Mouse (Mus musculus) CH12.LX (cell line): Measurements from ENCODE around the gene Rbm15. TPM values are rescaled to one million over a fixed set of nuclear protein-coding genes. Genes with fewer than 3 reads are reported as not detected.

ENCODE experiments used
- DNase-seq: peaks from one replicate; pipeline ENCODE4 v3.0.0-alpha.2; 2013; ENCODE audit errors: extremely low read depth
- H3K27ac ChIP-seq: 2 replicates; pipeline ENCODE4 v1.5.1; 2012; ENCODE audit warnings: low read depth, mild to moderate bottlenecking, control low read depth, moderate library complexity; ENCODE audit not compliant: insufficient read depth
- H3K27me3 ChIP-seq: replicated peaks from 2 replicates; pipeline ENCODE3; 2012; ENCODE audit warnings: inconsistent platforms
- H3K36me3 ChIP-seq, 2 experiments: replicated peaks in 1 of 2; 2 replicates each; pipeline versions ENCODE3 to v1.6.1; 2012; ENCODE audit warnings: inconsistent platforms in 1 of 2, low read length in 1 of 2, mild to moderate bottlenecking in 1 of 2, mixed read lengths in 1 of 2, moderate library complexity in 1 of 2; ENCODE audit not compliant: control insufficient read depth in 1 of 2, insufficient read depth in 1 of 2
- H3K4me1 ChIP-seq, 2 experiments: 2 replicates each; pipeline ENCODE4 v1.6.1; 2012; ENCODE audit warnings: inconsistent platforms in 1 of 2, moderate library complexity in 1 of 2; ENCODE audit not compliant: insufficient read depth in 2 of 2, control insufficient read depth in 1 of 2
- H3K4me2 ChIP-seq: 2 replicates; pipeline ENCODE4 v1.6.1; 2012; ENCODE audit warnings: low read depth, mild to moderate bottlenecking, control low read depth; ENCODE audit not compliant: poor library complexity, insufficient read depth, severe bottlenecking
- H3K4me3 ChIP-seq, 3 experiments: fragments of 150-350 bp in 1 of 3; sonication (generic) in 1 of 3; replicated peaks in 1 of 3; 2 replicates each; pipeline versions ENCODE3 to v1.5.1; 2011 to 2012; ENCODE audit warnings: low read depth in 2 of 3, low read length in 2 of 3, mild to moderate bottlenecking in 2 of 3, moderate library complexity in 2 of 3, control low read depth in 1 of 3, improper control_type of control experiment in 1 of 3, inconsistent platforms in 1 of 3, mixed read lengths in 1 of 3; ENCODE audit not compliant: poor library complexity in 1 of 3
- H3K79me2 ChIP-seq: replicated peaks from 2 replicates; pipeline ENCODE4 v1.6.1; 2012; ENCODE audit warnings: mild to moderate bottlenecking, moderate library complexity; ENCODE audit not compliant: control insufficient read depth, poor library complexity, insufficient read depth, severe bottlenecking; ENCODE audit errors: extremely low read depth
- H3K9ac ChIP-seq: 2 replicates; pipeline ENCODE4 v1.6.1; 2012; ENCODE audit warnings: low read depth, mild to moderate bottlenecking, control low read depth, moderate library complexity; ENCODE audit not compliant: insufficient read depth
- H3K9me3 ChIP-seq: replicated peaks from 2 replicates; pipeline ENCODE3; 2012; ENCODE audit warnings: low read length, inconsistent platforms, mixed read lengths
- BHLHE40 ChIP-seq: IDR thresholded peaks from 2 replicates; pipeline ENCODE4 v1.6.1; 2011; ENCODE audit warnings: mild to moderate bottlenecking, low read depth, low read length, improper control_type of control experiment
- CTCF ChIP-seq, 2 experiments: IDR thresholded peaks in 1 of 2; conservative IDR thresholded peaks in 1 of 2; 2 replicates each; pipeline ENCODE4 v1.5.1; 2011 to 2012; ENCODE audit warnings: low read depth in 2 of 2, low read length in 2 of 2, improper control_type of control experiment in 1 of 2, inconsistent platforms in 1 of 2, mild to moderate bottlenecking in 1 of 2, moderate library complexity in 1 of 2
- E2F4 ChIP-seq: IDR thresholded peaks from 2 replicates; pipeline ENCODE4 v1.6.1; 2011; ENCODE audit warnings: low read depth, low read length, improper control_type of control experiment; ENCODE audit not compliant: insufficient replicate concordance
- ELF1 ChIP-seq: IDR thresholded peaks from 2 replicates; pipeline ENCODE4 v1.6.1; 2014; ENCODE audit warnings: low read depth, mild to moderate bottlenecking, inconsistent platforms, low read length, improper control_type of control experiment
- EP300 ChIP-seq: IDR thresholded peaks from 2 replicates; pipeline ENCODE4 v1.6.1; 2011; ENCODE audit warnings: low read length, improper control_type of control experiment
- GABPA ChIP-seq: IDR thresholded peaks from 2 replicates; pipeline ENCODE4 v1.6.1; 2012; ENCODE audit warnings: low read depth, low read length, improper control_type of control experiment, inconsistent platforms; ENCODE audit not compliant: insufficient replicate concordance
- HCFC1 ChIP-seq: IDR thresholded peaks from 2 replicates; pipeline ENCODE4 v1.6.1; 2012; ENCODE audit warnings: low read depth, mild to moderate bottlenecking, inconsistent platforms, low read length, improper control_type of control experiment
- IRF4 ChIP-seq: IDR thresholded peaks from 2 replicates; pipeline ENCODE4 v1.6.1; 2014; ENCODE audit warnings: low read depth, mild to moderate bottlenecking, inconsistent platforms, low read length, improper control_type of control experiment
- JUND ChIP-seq: conservative IDR thresholded peaks from 2 replicates; pipeline ENCODE4 v1.6.1; 2011; ENCODE audit warnings: low read depth, low read length, improper control_type of control experiment
- KAT2A ChIP-seq: IDR thresholded peaks from 2 replicates; pipeline ENCODE4 v1.6.1; 2012; ENCODE audit warnings: low read length, improper control_type of control experiment, inconsistent platforms; ENCODE audit not compliant: insufficient replicate concordance
- MAX ChIP-seq: IDR thresholded peaks from 2 replicates; pipeline ENCODE4 v1.6.1; 2011; ENCODE audit warnings: low read length, improper control_type of control experiment
- MAZ ChIP-seq: IDR thresholded peaks from 2 replicates; pipeline ENCODE4 v1.6.1; 2012; ENCODE audit warnings: low read depth, mild to moderate bottlenecking, inconsistent platforms, low read length, improper control_type of control experiment, moderate library complexity
- MEF2A ChIP-seq: IDR thresholded peaks from 2 replicates; pipeline ENCODE4 v1.6.1; 2014; ENCODE audit warnings: low read depth, mild to moderate bottlenecking, inconsistent platforms, low read length, improper control_type of control experiment, borderline replicate concordance
- MXI1 ChIP-seq: IDR thresholded peaks from 2 replicates; pipeline ENCODE4 v1.6.1; 2011; ENCODE audit warnings: mild to moderate bottlenecking, low read depth, low read length, improper control_type of control experiment
- MYC ChIP-seq: IDR thresholded peaks from 2 replicates; pipeline ENCODE4 v1.6.1; 2011; ENCODE audit warnings: low read depth, mild to moderate bottlenecking, improper control_type of control experiment, low read length
- NRF1 ChIP-seq: IDR thresholded peaks from 2 replicates; pipeline ENCODE4 v1.6.1; 2014; ENCODE audit warnings: low read depth, mild to moderate bottlenecking, inconsistent platforms, low read length, improper control_type of control experiment, moderate library complexity
- PAX5 ChIP-seq: IDR thresholded peaks from 2 replicates; pipeline ENCODE4 v1.6.1; 2012; ENCODE audit warnings: low read length, inconsistent platforms, mixed read lengths
- RCOR1 ChIP-seq: conservative IDR thresholded peaks from 2 replicates; pipeline ENCODE4 v1.6.1; 2012; ENCODE audit warnings: low read depth, mild to moderate bottlenecking, inconsistent platforms, low read length, improper control_type of control experiment
- SIN3A ChIP-seq: IDR thresholded peaks from 2 replicates; pipeline ENCODE4 v1.6.1; 2012; ENCODE audit warnings: low read length, improper control_type of control experiment, inconsistent platforms
- TCF12 ChIP-seq: IDR thresholded peaks from 2 replicates; pipeline ENCODE4 v1.6.1; 2014; ENCODE audit warnings: low read depth, mild to moderate bottlenecking, inconsistent platforms, low read length, improper control_type of control experiment
- UBTF ChIP-seq: IDR thresholded peaks from 2 replicates; pipeline ENCODE4 v1.6.1; 2012; ENCODE audit warnings: low read depth, mild to moderate bottlenecking, inconsistent platforms, low read length, improper control_type of control experiment, moderate library complexity
- USF2 ChIP-seq: conservative IDR thresholded peaks from 2 replicates; pipeline ENCODE4 v1.6.1; 2011; ENCODE audit warnings: low read depth, low read length, improper control_type of control experiment
- ZC3H11A ChIP-seq: IDR thresholded peaks from 2 replicates; pipeline ENCODE4 v1.6.1; 2012; ENCODE audit warnings: low read depth, mild to moderate bottlenecking, inconsistent platforms, low read length, improper control_type of control experiment
- ZNF384 ChIP-seq: IDR thresholded peaks from 2 replicates; pipeline ENCODE4 v1.6.1; 2012; ENCODE audit warnings: low read depth, low read length, improper control_type of control experiment, inconsistent platforms
- dilution Hi-C: fragments of 300-500 bp; cut with MboI; formaldehyde crosslinking; loops from 2 replicates; pipeline ENCODE4 v1.14.3; 2020; ENCODE audit warnings: low sequenced_read_pairs; ENCODE audit not compliant: extremely low pct_unique_long_range_greater_than_20kb, extremely low pct_ligation_motif_present
- in situ Hi-C: fragments of 300-500 bp; cut with MboI; formaldehyde crosslinking; loops from 3 replicates; pipeline ENCODE4 v1.14.3; 2019; ENCODE audit warnings: low sequenced_read_pairs, low pct_ligation_motif_present, low pct_unique_long_range_greater_than_20kb, mixed read lengths
- polyA plus RNA-seq: library from polyadenylated mRNA; unstranded; fragments of >175 nt; gene quantifications from 2 replicates; pipeline ENCODE4 v1.2.1, GENCODE M21; 2012; ENCODE audit warnings: low read depth; ENCODE audit not compliant: insufficient read length
- total RNA-seq, 2 experiments: library from RNA; depleted of rRNA; stranded (reverse); fragments of 300-350 nt in 1 of 2; fragments of >200 nt in 1 of 2; gene quantifications; 2 replicates each; pipeline ENCODE4 v1.2.3; 2012 to 2014

Rbm15 gene
- total and polyA plus RNA-seq, 3 experiments: 15.2 to 26.0 (median 17.2) TPM

GRCm38 (mm10) chr3:107367938-107368599, 34.6 kb upstream of the Rbm15 start:
- in situ Hi-C loops: no loop called here
- peaks cover 30% of the 10 kb centered on the region for H3K27me3 ChIP-seq
- H3K79me2 ChIP-seq: no peaks in the 10 kb centered on the region
- 0 out of 4 replicates have a peak, but pooled peaks cover 0 to 3% of the 10 kb centered on the region in 2 experiments for H3K4me1 ChIP-seq
- no peak overlapping the region for H3K27ac ChIP-seq
- no peak for DNase-seq
- H3K36me3 ChIP-seq: no peaks in the 10 kb centered on the region
- TF ChIP-seq TCF12 (no peak), MEF2A (no peak), PAX5 (no peak), ELF1 (no peak), MXI1 (no peak), BHLHE40 (no peak), NRF1 (no peak), SIN3A (no peak), ZNF384 (no peak), GABPA (no peak), USF2 (no peak)
- TF ChIP-seq, all 38 proteins: peak for 0
- dilution Hi-C loops: no loop called here
- Histone ChIP-seq H3K9me3 (no peaks in the 10 kb centered on the region), H3K9ac (no peak overlapping the region), H3K4me3 (no peak overlapping the region), H3K4me2 (no peak overlapping the region)

GRCm38 (mm10) chr3:107365341-107365740, 31.9 kb upstream of the Rbm15 start:
- TF ChIP-seq USF2 (no peak), MYC (no peak), E2F4 (no peak), MEF2A (no peak), RCOR1 (no peak), SIN3A (no peak), CTCF (conservative IDR thresholded peaks at IDR 0.05 in 1 of 2, IDR thresholded peaks at IDR 0.05 in 1 of 2; ENCODE audit: low read depth in 2 of 2, low read length in 2 of 2) (no peak), HCFC1 (no peak), UBTF (no peak), KAT2A (no peak), EP300 (no peak), JUND (no peak), IRF4 (no peak), MAZ (no peak), PAX5 (no peak), MAX (no peak), TCF12 (no peak), ZC3H11A (no peak)
- TF ChIP-seq, all 38 proteins: peak for 0
- in situ Hi-C loops: no loop called here
- no peak overlapping the region for H3K4me3 ChIP-seq

More at GRCm38 (mm10) chr3:107365341-107365740, 31.9 kb upstream of the Rbm15 start:
- Histone ChIP-seq H3K4me1 (0 out of 4 replicates have a peak, but pooled peaks cover 0 to 3% of the 10 kb centered on the region in 2 experiments), H3K36me3 (no peaks in the 10 kb centered on the region), H3K27me3 (peaks cover 37% of the 10 kb centered on the region), H3K79me2 (no peaks in the 10 kb centered on the region), H3K9me3 (no peaks in the 10 kb centered on the region), H3K4me2 (no peak overlapping the region), H3K27ac (no peak overlapping the region), H3K9ac (no peak overlapping the region)
- DNase-seq: no peak
- dilution Hi-C loops: no loop called here
